Mouse (Mus musculus) kidney, postnatal 36 days (tissue): Measurements from ENCODE around the gene Cd200r1.
"Not testable (repeated sequence)": the region's sequence is repeated elsewhere in the genome, so short reads cannot be mapped to it uniquely, and the experiment has no call there.

Experiments
- DNase-seq, 2 experiments: peaks; one replicate each; pipeline ENCODE4 v3.0.0; 2021 to 2022; ENCODE audit warnings: mixed read lengths in 2 of 2

The Cd200r1 gene

DNA sequence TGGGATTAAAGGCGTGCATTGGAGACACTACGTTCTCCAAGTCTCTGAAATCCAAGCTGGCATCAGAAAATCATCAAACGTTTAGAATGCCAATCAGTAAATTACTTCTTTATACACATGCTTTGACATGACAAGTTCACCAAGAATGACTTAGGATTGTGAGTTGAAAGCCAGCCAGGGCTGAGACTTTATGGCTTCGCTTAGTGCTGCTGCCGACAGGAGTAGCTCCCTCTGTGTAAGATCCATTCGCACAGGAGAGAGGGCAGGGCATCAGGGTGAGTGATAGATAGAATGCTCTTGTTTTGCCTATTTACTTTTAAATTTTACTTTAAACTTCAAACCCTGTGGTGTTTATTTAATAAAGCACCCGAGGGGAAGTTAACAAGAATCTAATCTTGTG lies 2.0 kb downstream of the Cd200r1 start:
- DNase-seq: peak in 1 of 2 experiments; percentile 4

DNA sequence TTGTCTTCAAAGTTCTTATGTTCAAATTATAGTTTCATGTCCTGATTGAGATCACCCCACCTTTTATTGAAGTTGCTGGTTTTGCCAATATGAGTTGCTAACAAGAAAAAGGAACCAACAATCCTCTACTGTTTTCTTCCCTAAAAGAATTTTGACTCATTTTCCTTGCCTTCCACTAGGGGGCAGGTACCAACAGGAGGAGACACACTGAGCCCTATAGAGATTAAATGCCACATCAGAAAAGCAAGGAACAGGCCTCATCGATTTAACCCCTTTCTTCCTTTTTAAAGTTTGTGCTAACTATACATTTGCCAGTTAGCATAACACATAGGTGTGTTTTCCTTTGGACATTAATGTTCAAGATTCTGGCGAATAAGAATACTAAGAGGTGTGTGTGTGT lies 2.4 kb downstream of the Cd200r1 start:
- no peak for DNase-seq

DNA sequence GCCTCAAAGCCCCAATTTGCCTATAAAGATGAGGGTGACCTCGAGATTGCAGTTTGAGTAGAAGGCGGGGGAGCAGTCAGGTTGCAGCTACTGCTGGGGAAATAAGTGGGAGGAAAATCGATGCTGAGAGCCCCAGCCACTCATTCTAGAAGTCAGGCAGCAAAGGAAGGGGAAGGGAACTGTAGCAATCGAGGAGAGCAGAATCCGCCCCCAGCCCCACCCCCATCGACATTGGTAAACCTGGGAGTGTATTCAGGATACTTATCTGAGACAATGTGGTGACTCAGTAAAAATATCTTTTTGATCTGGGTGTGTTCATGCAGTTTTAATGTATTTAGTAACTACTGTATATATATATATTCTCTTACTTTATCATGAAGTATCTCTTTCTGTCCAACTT lies 7.0 kb downstream of the Cd200r1 start:
- DNase-seq: no peak

DNA sequence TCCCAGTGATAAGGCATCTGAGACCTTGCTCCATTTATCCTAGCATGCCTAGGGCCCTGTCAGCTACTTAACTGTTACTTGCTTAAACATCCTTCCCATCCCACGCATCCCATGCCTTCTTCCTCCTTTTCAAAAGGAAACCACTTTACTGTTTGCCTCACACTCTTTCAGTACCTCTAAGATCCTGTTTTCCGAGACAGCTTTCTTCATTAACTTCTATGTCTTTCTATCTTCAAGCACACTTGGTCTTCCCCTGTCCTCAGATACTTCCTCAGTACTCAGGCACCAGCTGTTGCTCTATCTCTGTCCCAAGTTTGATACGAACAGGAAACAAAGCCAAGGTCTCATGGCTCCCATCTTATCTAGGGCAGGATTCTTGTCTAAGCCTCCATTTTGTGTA lies 8.1 kb downstream of the Cd200r1 start:
- no peak for DNase-seq

DNA sequence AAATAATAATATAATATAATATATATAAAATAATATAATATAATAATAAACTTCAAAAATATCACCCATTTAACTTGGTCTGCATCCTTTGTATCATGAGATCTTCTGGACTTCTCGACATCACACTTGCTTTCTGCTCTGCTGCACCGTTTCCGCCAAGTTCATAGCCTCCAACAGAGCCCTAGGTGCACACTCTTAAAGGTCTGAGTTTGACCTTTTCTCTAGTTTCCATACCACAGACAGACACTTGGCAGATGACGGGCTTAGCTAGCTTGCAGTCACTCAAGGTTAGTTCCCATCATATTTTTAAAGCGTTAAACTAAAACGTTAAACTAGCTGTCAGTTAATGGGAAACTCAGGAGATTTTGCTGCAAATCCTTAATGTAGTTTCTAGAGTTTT lies 8.7 kb downstream of the Cd200r1 start:
- no peak for DNase-seq

DNA sequence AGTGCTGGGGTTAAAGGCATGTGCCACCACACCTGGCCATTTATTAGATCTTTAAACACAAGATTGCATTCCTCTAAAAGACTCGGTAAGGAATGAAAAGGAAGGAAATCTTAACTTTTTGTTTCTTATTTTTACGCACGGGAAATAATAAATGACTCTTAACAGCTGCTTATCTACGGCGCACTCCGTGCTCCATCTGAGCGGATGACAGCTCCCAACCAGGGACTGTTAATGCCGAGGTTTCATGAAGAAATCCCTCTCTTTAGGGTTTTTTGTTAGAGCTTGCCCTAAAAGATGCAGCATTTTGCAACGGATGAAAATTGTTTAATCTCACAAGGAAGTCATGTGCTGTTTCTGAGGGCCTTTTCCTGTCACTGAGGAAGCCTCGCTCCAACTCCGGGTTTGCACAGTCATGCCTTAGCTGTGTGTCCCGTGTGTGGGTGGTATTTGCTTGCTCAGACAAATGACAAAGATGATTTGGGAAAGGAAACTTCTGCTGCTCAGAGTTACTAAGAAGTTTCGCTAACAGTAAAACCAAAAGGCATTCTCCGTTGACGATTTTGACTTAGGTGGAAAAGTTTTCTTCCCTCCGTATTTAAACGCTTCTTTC lies 13.1 kb downstream of the Cd200r1 start:
- DNase-seq: peak; percentile 10 to 44

DNA sequence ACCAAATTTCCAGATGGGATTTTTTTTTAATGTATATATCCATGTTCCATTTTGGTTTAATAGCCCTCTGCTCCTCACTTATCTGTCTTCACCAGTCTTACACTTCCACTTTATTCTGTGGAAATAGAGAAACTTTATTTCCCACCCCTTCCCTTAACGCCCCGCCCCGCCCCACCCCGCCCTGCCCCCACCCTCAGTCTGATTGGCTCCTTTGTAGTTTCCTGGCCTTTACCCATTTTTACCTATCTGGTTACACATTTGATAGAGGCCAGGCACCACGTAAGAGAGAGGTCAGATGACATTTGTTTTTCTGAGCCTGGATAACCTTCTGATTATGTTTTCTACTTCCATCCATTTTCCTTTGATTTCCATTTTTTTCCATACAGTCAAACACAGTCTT lies 14.0 kb downstream of the Cd200r1 start:
- DNase-seq: no peak

DNA sequence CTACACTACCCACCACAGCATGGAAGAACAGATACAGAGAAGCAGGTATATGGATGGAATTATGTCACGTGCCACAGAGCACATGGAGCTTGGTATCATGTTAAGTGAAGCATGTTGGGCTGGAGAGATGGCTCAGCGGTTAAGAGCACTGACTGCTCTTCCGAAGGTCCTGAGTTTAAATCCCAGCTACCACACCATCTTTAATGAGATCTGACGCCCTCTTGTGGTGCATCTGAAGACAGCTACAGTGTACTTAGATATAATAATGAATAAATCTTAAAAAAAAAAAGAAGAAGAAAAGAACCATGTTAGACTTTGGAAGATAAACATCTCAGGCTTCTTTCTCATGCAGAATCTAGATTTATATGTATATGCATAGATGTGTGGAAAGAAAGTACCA lies 15.2 kb downstream of the Cd200r1 start:
- DNase-seq: no peak

DNA sequence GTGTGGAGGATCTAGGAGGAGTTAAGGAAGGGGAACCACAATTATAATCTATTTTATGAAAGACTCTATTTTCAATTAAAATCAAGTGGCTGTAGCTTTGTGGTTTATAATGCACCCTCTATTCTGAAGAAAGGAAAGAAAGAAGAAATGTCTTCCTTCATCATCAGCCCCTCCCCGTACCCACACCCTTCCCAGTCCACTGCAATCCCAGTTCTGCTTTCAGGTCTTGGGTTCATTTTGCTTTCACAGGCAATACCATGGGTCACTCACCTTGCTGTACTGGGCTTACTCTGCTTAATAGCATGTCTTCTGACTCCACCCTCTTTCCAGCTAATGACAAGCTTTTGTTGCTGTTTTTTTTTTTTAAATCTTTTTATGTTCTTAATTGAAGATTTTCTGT lies 21.4 kb downstream of the Cd200r1 start:
- DNase-seq: no peak

DNA sequence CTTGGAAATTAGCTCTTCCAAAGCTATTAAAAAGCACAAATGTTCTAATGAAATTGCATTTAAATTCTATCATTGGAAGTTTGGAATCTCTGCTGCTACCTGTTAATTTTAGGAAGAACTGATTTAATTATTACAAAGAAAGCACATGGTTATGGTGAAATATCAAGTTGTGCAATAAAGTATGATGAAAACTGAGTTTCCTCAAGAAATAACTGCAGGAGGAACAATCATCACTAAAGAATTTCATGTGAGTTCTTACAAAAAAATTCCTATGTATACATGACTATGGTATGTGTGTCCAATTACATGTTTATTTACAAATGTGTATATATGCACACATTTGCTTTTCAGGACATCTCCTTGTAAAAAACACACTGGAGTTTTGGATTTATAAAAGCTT lies 28.9 kb downstream of the Cd200r1 start:
- no peak for DNase-seq

DNA sequence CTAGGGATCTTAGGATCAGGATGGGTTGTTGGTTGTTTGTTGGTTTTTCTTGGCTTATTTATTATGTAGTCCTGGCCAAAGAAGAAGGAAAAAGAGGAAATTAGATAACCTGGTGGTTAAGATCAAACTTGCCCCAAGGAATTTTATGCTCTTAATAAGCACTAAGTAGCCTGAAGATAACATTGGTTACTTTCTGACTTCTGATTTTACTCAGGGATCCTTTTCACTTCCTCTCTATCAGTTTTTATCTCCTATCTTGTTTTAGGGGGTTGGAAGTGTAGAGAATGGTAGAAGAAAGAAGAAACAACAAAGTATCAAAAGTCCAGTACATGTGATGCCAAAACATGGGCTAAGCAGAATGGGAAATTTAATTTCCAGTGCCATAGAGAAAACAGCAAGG lies 40.4 kb downstream of the Cd200r1 start:
- DNase-seq: no peak

DNA sequence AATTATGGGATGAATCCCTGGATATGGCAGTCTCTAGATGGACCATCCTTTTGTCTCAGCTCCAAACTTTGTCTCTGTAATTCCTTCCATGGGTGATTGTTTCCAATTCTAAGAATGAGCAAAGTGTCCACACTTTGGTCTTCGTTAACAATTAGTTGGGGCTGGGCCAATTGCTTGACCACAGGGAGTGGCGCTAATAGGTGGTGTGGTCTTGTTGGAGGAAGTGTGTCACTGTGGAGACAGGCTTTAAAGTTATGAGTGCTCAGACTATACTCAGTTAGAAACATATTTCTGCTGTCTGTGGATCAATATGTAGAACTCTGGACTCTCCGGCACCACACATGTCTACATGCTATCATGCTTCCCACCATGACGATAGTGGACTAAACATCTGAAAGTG lies 44.7 kb downstream of the Cd200r1 start:
- DNase-seq: not testable (repeated sequence)

DNA sequence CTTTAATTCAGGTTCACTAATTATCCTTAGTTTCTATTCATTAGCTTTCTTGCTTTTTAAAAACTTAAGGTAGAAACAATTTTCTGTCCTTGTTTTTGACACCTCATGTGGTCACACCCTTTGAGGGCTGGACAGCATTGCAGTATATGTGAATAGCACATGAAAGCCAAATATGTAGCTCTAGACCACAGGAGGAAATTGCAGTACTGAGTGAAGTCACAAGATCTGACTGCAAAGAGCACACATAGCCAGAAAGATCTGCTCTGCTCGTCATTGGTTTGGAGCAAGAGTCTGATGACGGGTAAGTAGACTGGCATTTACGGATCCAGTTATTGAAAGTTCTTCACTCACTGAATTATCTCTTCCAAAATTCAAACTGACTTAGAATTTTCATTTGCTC lies 46.0 kb downstream of the Cd200r1 start, which contains the start of gene Cd200r4:
Cd200r4 (plus strand) TSS at position 190 of the 400 bp plus-strand sequence.
- no peak for DNase-seq

DNA sequence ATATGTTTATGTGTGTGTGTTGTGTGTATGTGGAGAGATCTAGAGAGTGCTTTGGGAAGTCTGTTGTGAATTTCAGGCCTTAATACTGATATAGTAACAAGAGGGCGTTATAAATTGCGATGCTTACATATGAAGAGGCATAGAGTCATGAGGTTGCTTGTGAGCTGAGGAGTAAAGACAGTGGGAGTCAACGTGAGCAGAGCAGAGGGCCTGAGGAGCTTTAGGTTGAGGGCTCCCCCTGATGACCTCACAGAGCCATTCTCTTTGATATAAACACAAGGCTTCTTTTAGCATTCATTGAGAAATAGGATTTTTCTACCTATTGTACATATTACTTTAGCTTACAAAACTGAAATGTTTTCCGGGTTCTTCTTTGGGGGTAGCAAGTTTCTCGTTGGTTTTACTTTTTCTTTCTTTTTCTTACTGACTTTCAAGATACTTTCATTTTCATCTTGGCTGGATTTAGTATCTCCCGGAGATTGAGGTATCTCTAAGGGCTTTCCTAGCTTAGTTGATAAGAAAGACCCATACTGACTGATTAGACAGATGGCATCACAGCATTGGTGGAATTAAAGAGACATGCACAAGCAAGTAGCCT lies 47.0 kb downstream of the Cd200r1 start:
- no peak for DNase-seq

DNA sequence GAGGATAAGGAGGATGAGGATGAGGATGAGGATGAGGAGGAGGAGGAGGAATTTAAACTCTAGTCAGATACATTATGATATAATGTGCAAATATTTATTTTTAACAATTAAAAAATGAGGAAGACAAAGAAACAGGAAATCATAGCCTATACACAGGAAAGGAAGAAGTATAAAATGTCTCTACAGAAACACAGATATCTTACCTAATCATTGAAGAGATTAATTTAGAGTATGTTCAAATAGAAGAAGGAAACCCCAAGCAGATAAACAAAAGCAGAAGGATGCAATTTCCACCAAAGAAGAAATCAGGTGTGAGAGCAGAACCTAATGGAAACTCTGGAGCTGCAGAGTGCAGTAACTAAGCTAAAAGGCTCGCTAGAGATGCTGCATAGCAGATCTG lies 52.5 kb downstream of the Cd200r1 start:
- DNase-seq: no peak

DNA sequence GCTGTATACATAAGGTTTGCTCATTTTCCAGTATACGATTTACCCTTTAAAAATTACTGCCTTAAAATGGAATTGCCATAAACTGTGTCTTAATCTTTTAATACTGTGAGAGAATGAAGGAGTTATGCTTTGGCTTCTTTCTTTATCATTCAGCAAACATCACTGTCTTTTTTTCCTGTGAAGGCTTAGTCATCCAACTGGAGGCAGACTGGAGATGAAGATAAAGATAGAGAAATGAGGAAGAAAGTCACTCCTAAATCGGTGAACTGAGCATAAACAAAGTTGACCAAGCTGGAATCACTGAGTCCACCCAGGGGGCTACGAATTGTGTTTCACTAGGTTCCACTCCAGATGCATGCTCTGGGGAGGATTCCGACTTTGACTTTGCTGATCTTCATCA lies 55.0 kb downstream of the Cd200r1 start:
- no peak for DNase-seq

DNA sequence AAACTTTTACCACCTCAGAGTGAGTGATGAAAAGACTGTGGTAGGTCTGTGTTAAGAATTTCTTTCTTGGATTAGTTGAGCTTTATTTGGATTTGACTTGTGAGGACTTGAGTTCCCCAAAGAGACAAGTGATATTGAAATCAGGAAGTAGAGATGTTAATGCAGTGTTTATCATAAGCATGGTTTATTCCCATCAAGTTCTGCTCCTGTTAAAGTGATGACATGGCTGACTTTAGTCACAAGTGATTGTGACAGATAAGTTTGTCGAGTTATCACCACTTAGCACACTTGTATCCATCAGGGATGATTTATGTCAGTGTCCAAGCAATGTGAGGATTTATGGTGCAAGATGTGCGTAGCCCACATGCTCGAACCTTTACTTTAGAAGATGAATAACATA lies 66.8 kb downstream of the Cd200r1 start:
- DNase-seq: no peak

DNA sequence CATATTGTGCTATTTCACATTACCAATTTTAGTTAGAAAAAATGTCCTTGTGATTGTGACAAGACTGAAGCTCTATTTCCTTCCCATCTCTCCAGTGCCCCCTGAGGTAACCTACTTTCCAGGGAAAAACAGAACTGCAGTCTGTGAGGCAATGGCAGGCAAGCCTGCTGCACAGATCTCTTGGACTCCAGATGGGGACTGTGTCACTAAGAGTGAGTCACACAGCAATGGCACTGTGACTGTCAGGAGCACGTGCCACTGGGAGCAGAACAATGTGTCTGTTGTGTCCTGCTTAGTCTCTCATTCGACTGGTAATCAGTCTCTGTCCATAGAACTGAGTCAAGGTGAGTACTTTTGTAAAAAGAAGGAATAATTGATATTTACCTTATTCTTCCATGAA lies 67.7 kb downstream of the Cd200r1 start:
- not testable (repeated sequence) for DNase-seq
